Mouse (Mus musculus) ovary, postnatal 10 days (tissue): ENCODE results near the gene Mstn.

Experiments
- DNase-seq: peaks from one replicate; pipeline ENCODE4 v3.0.0; 2022; ENCODE audit warnings: low spot score

Gene Mstn

DNA sequence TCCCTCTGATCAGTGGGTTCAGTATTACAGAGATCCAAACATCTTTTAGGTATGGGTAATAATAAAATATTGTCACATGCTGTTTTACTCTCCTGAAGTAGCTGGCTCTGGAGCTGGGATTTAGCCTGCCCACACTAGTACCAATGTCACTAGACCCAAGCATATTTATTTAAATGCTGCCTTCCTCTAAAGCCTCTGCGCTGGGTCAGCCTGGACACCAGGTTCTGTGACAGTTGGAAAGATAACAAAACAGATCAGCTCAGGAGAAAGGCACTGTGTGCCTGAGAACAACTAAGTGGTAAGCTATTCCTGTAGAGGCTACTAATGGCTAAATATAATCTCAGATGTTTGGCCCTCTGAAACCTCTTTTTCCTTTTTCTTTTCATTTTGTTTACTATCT is 49.1 kb downstream of the Mstn start:
- no peak for DNase-seq
